Mouse (Mus musculus) c-Kit-positive CD71-positive TER-119-positive erythroid progenitor cells, embryonic 14.5 days (primary cell): ENCODE data around the gene Rnf146.
A peak's percentile ranks its signal among the peaks of the same experiment; 100 is the strongest.

Experiments used
- DNase-seq: peaks from one replicate; pipeline ENCODE4 v3.0.0-alpha.2; 2013; ENCODE audit warnings: low spot score

Gene Rnf146

GRCm38 (mm10) chr10:29362197-29362900 lies at the start of gene Rnf146:
TSS of gene Rnf146 (minus strand) at chr10:29362442.
- no peak for DNase-seq

- DNase-seq: no peak
These were observed 40.5 kb upstream of the Rnf146 start for GRCm38 (mm10) chr10:29402656-29403268.

- peak; percentile 4 for DNase-seq
These were observed 32.6 kb upstream of the Rnf146 start for GRCm38 (mm10) chr10:29394890-29395289.

GRCm38 (mm10) chr10:29381558-29381957 lies 19.3 kb upstream of the Rnf146 start:
- DNase-seq: no peak

DNA sequence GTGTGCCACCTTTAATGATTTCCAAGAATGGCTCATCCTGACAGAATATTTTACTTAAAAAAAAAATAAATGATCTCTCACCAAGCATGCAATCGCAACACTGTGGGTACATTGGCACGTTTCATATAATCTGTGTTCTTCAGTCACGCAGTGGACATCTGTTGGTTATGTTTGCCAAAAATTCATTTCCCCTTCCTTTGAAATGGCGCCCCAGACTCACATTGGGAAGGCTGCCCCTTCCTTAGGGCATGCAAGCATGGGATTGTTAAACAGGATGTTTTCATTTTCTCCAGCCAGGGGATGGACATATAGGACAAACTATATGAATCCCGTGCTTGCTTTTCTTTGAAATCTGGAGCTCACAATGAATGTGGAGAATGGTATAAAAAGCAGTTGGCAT lies 11.8 kb upstream of the Rnf146 start:
- no peak for DNase-seq

GRCm38 (mm10) chr10:29361464-29362196 lies 612 bp downstream of the Rnf146 start:
- peak; percentile 71 for DNase-seq

DNA sequence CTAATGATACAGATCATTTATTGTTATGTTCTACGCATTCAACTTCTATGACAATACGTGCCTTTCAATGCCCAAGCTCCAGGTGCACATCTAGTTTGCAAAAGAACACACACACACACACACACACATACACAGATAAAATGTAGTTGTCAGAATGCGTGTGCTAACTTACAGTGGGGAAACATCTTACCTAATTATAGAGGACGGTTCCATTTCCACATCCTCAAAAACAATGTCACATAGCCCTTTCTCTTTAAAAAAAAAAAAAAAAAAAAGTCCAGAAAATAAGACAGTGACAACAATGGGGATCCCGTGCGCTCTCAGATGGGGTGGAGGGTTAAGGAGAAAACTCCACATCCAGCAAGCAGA lies 1.2 kb downstream of the Rnf146 start:
- no peak for DNase-seq

GRCm38 (mm10) chr10:29354183-29354582 lies 8.1 kb downstream of the Rnf146 start:
- DNase-seq: no peak

GRCm38 (mm10) chr10:29352575-29352974 lies 9.7 kb downstream of the Rnf146 start:
- DNase-seq: no peak

DNA sequence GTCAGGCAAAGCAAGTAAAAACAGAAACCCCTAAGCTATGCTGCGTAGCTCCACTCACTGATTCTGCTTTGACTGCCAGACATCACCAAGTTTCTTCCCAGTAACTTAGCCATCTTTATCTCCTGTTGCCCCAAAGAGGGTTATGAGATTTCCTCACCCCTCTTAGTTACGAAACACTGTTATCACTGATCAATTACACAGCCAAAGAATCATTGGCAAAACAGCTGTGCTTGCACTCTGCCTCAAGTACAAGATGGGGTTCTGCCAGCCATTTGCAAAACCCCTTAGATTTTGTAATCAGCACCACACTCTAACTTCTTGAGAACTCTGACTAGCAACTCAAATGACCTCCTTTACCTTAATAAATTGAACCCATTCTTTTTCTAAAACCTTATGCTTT lies 10.8 kb downstream of the Rnf146 start:
- no peak for DNase-seq

- DNase-seq: no peak
These were observed 15.6 kb downstream of the Rnf146 start for GRCm38 (mm10) chr10:29346638-29347037.

DNA sequence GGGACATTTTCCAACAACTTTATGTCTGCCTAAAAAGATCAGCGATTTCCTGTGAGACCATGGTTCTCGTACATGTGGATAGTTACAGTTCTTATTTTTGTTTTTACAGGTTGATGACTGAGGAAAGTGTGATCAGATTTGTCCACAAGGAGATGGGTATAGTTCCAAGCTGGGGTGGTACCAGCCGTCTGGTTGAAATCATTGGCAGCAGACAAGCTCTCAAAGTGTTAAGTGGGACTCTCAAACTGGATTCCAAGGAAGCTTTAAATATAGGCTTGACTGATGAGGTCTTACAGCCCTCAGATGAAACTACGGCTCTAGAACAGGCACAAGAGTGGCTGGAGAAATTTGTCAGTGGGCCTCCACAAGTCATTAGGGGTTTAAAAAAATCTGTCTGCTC lies 18.0 kb downstream of the Rnf146 start:
- DNase-seq: no peak

DNA sequence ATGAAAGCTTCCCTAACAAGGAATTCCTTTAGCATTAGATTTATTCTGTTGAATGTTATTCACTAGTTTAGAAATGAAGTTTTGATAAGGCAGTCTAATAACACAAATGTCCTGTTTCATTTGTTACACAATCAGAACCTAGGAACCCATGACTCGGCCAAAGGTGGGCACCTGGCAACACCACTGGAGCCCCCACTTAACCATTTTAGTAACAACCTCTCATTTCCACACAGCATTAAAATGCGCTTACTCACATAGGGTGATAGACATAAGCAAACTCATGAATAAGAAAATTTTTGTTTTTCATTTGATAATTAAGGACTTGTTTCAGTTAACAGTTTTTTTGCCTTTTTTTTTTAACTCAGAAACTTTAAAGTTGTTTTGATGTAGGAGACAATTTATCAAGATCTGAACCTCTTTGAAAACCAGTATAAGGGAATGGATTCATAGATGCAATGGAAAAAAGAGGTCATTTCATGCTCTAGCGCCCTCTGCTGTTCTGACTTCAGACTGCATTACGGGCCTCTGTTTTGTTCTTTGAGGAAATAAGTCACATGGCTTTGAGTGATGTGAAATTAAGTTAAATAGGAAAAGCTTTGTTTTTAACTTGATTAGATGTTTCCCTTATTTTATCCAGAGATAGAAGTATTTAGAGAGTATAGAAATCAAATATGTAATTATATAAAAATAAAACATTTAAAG lies 23.7 kb downstream of the Rnf146 start:
- peak; percentile 74 for DNase-seq

GRCm38 (mm10) chr10:29333836-29334235 lies 28.4 kb downstream of the Rnf146 start:
- DNase-seq: no peak

- no peak for DNase-seq
These were observed 37.4 kb downstream of the Rnf146 start for GRCm38 (mm10) chr10:29324817-29325216.

DNA sequence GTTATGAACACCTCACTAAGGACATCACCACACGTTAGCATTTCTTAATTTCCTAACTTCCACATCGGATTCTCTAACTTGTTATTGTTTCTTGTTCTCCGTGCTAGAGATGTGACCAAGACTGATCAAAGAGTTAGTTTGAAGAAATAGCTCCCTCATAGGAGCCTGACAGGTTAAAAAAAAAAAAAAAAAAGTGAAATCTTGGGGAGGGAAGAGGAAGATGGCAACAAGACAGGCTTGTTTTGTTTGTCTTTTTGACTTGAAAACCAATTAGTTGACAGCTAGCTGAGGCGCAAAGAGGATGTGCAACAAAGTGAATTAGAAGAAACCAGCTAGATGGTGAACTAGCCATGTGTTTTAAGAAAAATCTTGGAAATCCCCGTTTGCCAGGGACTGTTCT lies 48.3 kb downstream of the Rnf146 start:
- DNase-seq: peak; percentile 29

DNA sequence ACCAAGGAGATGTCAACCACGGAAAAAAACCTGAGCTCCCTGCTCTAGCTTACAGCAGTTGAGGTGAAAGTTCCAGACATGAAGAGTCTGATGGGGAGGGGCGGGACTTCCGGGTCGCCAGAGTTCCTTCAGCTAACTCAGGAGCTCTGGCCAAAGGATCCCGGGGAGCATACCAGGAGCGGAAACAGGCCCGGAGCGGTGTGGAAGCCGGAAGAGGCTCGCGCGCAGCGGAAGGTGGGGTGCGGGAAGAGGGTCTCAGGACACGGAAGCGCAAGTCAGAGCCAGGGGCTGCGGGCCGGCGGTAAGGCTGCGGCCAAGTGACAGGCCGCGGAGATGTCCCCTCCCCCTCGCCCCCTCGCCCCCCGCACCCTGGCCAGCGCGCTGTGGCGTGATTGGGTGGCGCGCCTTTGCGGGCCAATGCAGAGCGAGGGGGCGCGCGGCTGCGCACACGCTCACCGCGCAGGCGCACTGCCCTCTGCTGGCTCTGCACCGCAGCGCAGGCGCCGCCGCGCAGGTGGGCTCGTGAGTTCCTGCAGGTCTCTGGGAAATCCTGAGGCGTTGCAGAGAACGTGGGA lies 49.1 kb downstream of the Rnf146 start, which contains the start of gene Echdc1:
Gene Echdc1 (plus strand): TSS at position 103 of the 575 bp plus-strand sequence.
- DNase-seq: peak; percentile 81

GRCm38 (mm10) chr10:29311480-29312219 lies 50.6 kb downstream of the Rnf146 start:
- peak; percentile 8 for DNase-seq

DNA sequence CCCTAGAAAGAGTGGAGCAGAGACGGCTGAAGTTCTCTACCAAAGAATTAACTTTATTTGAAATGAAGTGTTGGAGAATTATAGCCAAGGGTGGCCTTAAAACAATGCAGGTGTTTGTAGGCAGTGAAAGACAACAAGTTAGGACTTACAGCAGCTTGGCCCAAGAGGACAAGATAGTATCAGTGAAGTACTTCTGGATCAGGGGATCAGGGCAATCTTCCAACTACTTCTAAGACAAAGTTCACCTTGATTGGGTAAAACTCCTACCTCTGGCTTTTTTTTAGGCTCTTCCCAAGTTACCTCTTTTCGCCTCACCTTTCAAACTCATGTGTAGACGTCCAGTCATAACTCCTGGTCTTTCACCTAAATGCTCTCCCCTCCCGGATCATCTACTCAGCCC lies 60.0 kb downstream of the Rnf146 start:
- DNase-seq: no peak
